ENCODE assay signal across 16 mouse cellular contexts in the genomic region with DNA sequence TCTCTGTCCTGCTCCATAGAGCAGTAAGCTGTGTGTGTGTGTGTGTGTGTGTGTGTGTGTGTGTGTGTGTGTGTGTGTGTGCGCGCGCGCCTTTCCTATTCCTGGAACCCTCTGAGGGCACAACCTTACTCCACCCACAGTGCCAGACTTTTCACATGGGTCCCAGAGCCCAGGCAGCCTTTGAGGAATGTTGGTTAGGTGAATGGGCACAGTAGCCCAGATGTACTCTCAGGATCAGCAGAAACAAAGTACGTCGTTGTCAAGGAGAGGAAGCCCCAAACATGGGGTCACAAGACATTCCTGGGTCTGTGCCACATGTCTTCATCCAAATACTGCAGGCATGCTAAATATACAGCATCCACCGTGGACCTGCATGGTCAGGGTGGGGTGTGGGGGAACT. TPM values are rescaled to one million over a fixed set of nuclear protein-coding genes. Genes with fewer than 3 reads are reported as not detected.
A peak's percentile ranks its signal among the peaks of the same experiment; 100 is the strongest.
DNase-seq lines count a peak whose midpoint lies in the region; ATAC-seq and TF ChIP-seq lines count a peak whose summit lies in the region.
"Had no signal": no experiment of that assay in that cellular context is flagged by ENCODE, and none has a peak within 500 bp of the region (broad histone marks: within the 10 kb centered on the region; RNA-seq: fewer than 3 reads in every experiment).

No protein-coding gene starts in this region.

- no peaks in the 10 kb centered on the region for H3K27me3 ChIP-seq in embryonic facial prominence, embryonic 15.5 days
- peaks cover 5% of the 10 kb centered on the region for H3K27me3 ChIP-seq in embryonic facial prominence, embryonic 10.5 days (replicated peaks; ENCODE audit: low read depth, poor library complexity, severe bottlenecking)
- H3K27me3 ChIP-seq in hindbrain, embryonic 15.5 days, result no peaks in the 10 kb centered on the region
- H3K27me3 ChIP-seq in hindbrain, embryonic 14.5 days (ENCODE audit: control insufficient read depth, insufficient read depth, low read length), result no peaks in the 10 kb centered on the region
- no peaks in the 10 kb centered on the region for H3K27me3 ChIP-seq in lung, postnatal 0 days (replicated peaks; ENCODE audit: insufficient read depth, low read length)
- H3K27me3 ChIP-seq: embryonic facial prominence, embryonic 13.5 days; heart, embryonic 13.5 days; neural tube, embryonic 12.5 days; Patski had no signal

- H3K9me3 ChIP-seq in embryonic facial prominence, embryonic 15.5 days (replicated peaks), result no peaks in the 10 kb centered on the region
- H3K9me3 ChIP-seq in embryonic facial prominence, embryonic 10.5 days, result no peaks in the 10 kb centered on the region
- no peaks in the 10 kb centered on the region for H3K9me3 ChIP-seq in hindbrain, embryonic 15.5 days
- no peaks in the 10 kb centered on the region for H3K9me3 ChIP-seq in hindbrain, embryonic 14.5 days (ENCODE audit: control insufficient read depth, low read length)
- no peaks in the 10 kb centered on the region for H3K9me3 ChIP-seq in lung, postnatal 0 days (ENCODE audit: low read length)
- H3K9me3 ChIP-seq: embryonic facial prominence, embryonic 13.5 days; heart, embryonic 13.5 days; hindbrain, embryonic 10.5 days; midbrain, embryonic 10.5 days; neural tube, embryonic 12.5 days had no signal

- 84% methylated on average over 7 of the region's 7 CpGs for WGBS in embryonic facial prominence, embryonic 15.5 days
- 94% methylated on average over 7 of the region's 7 CpGs for WGBS in embryonic facial prominence, embryonic 10.5 days
- 94% methylated on average over 7 of the region's 7 CpGs for WGBS in hindbrain, embryonic 15.5 days
- WGBS in hindbrain, embryonic 14.5 days, result 88% methylated on average over 5 of the region's 7 CpGs
- WGBS in lung, postnatal 0 days, result 86% methylated on average over 7 of the region's 7 CpGs

- no peak for DNase-seq in embryonic facial prominence, embryonic 10.5 days (ENCODE audit: low spot score)
- no peak for DNase-seq in hindbrain, embryonic 14.5 days (ENCODE audit: low spot score)
- DNase-seq in lung, postnatal 0 days (ENCODE audit: low spot score), result no peak
- DNase-seq in lung, postnatal 4 days, result no peak
- no peak for DNase-seq in kidney, postnatal 4 days
- DNase-seq in layer of hippocampus, adult 11-12 months (ENCODE audit: low spot score), result no peak

- ATAC-seq in embryonic facial prominence, embryonic 15.5 days (ENCODE audit: insufficient number of reproducible peaks, low FRiP score, low TSS enrichment, low read depth), result no peak
- peak; percentile 13; the same call in 1 of the 2 replicates for ATAC-seq in hindbrain, embryonic 15.5 days (ENCODE audit: low FRiP score, low read depth)
- ATAC-seq in hindbrain, embryonic 14.5 days (ENCODE audit: low FRiP score), result no peak
- peak; percentile 8; the same call in 1 of the 2 replicates for ATAC-seq in lung, postnatal 0 days
- ATAC-seq: Patski had no signal

- H3K36me3 ChIP-seq in embryonic facial prominence, embryonic 15.5 days, result no peaks in the 10 kb centered on the region
- H3K36me3 ChIP-seq in embryonic facial prominence, embryonic 10.5 days (replicated peaks), result no peaks in the 10 kb centered on the region
- H3K36me3 ChIP-seq in hindbrain, embryonic 15.5 days, result no peaks in the 10 kb centered on the region
- no peaks in the 10 kb centered on the region for H3K36me3 ChIP-seq in hindbrain, embryonic 14.5 days (replicated peaks; ENCODE audit: control insufficient read depth, insufficient read depth)
- H3K36me3 ChIP-seq in lung, postnatal 0 days (ENCODE audit: insufficient read depth, low read length), result no peaks in the 10 kb centered on the region
- H3K36me3 ChIP-seq: embryonic facial prominence, embryonic 13.5 days; heart, embryonic 13.5 days; hindbrain, embryonic 10.5 days; midbrain, embryonic 10.5 days; neural tube, embryonic 12.5 days had no signal

- H3K27ac ChIP-seq in embryonic facial prominence, embryonic 15.5 days (replicated peaks), result 0 out of 2 replicates have a peak overlapping the region, but pooled peaks have one; percentile 52
- H3K27ac ChIP-seq in embryonic facial prominence, embryonic 10.5 days (replicated peaks), result no peak overlapping the region
- no peak overlapping the region for H3K27ac ChIP-seq in hindbrain, embryonic 15.5 days (replicated peaks)
- H3K27ac ChIP-seq in hindbrain, embryonic 14.5 days, result no peak overlapping the region
- H3K27ac ChIP-seq in lung, postnatal 0 days (ENCODE audit: low read length), result no peak overlapping the region
- H3K27ac ChIP-seq: heart, embryonic 13.5 days; midbrain, embryonic 10.5 days; neural tube, embryonic 12.5 days had no signal

- H3K9ac ChIP-seq in embryonic facial prominence, embryonic 15.5 days, result no peak overlapping the region
- no peak overlapping the region for H3K9ac ChIP-seq in hindbrain, embryonic 15.5 days
- no peak overlapping the region for H3K9ac ChIP-seq in hindbrain, embryonic 14.5 days
- H3K9ac ChIP-seq in lung, postnatal 0 days (replicated peaks; ENCODE audit: low read depth), result no peak overlapping the region
- H3K9ac ChIP-seq: neural tube, embryonic 12.5 days had no signal

- H3K4me2 ChIP-seq in embryonic facial prominence, embryonic 15.5 days (replicated peaks), result no peak overlapping the region
- no peak overlapping the region for H3K4me2 ChIP-seq in hindbrain, embryonic 15.5 days
- no peak overlapping the region for H3K4me2 ChIP-seq in hindbrain, embryonic 14.5 days (replicated peaks)
- H3K4me2 ChIP-seq in lung, postnatal 0 days (replicated peaks; ENCODE audit: low read depth, low read length), result no peak overlapping the region
- H3K4me2 ChIP-seq: heart, embryonic 13.5 days; neural tube, embryonic 12.5 days had no signal

- peaks cover 15% of the 10 kb centered on the region for H3K4me1 ChIP-seq in embryonic facial prominence, embryonic 15.5 days
- peaks cover 24% of the 10 kb centered on the region for H3K4me1 ChIP-seq in embryonic facial prominence, embryonic 10.5 days
- H3K4me1 ChIP-seq in hindbrain, embryonic 15.5 days (replicated peaks), result peaks cover 3% of the 10 kb centered on the region; the same call in 1 of the 2 replicates
- H3K4me1 ChIP-seq in hindbrain, embryonic 14.5 days (replicated peaks; ENCODE audit: control insufficient read depth, insufficient read depth, low read length), result no peaks in the 10 kb centered on the region
- H3K4me1 ChIP-seq in lung, postnatal 0 days (ENCODE audit: insufficient read depth, low read depth, low read length), result no peaks in the 10 kb centered on the region; the same call in 1 of the 2 replicates
- H3K4me1 ChIP-seq: neural tube, embryonic 12.5 days had no signal

- TF ChIP-seq EP300 in lung, postnatal 0 days (IDR thresholded peaks at IDR 0.05), result no peak

- no peak overlapping the region for H3K4me3 ChIP-seq in embryonic facial prominence, embryonic 15.5 days (replicated peaks)
- H3K4me3 ChIP-seq in embryonic facial prominence, embryonic 10.5 days, result no peak overlapping the region
- no peak overlapping the region for H3K4me3 ChIP-seq in hindbrain, embryonic 15.5 days
- H3K4me3 ChIP-seq in hindbrain, embryonic 14.5 days (replicated peaks; ENCODE audit: low read length), result no peak overlapping the region
- H3K4me3 ChIP-seq in lung, postnatal 0 days (ENCODE audit: low read depth, low read length), result no peak overlapping the region
- H3K4me3 ChIP-seq: embryonic facial prominence, embryonic 13.5 days; erythroblast, embryonic 14.5 days; heart, embryonic 13.5 days; hindbrain, embryonic 10.5 days; midbrain, embryonic 10.5 days; myocyte; neural tube, embryonic 12.5 days had no signal

- TF ChIP-seq CTCF in lung, postnatal 0 days (IDR thresholded peaks at IDR 0.05), result no peak

RNA-seq across cellular contexts. Expression of gene Kif23, which starts 19.4 kb away (rescaled TPM):
- polyA plus RNA-seq in embryonic facial prominence, embryonic 15.5 days (2015; fragmentation: Nextera tagmentation; extraction: Ambion mirVana), result 82.9 and 92.3 TPM in 2 replicates
- polyA plus RNA-seq in embryonic facial prominence, embryonic 10.5 days (2016; fragmentation: Nextera tagmentation; extraction: Ambion mirVana), result 112 and 118 TPM in 2 replicates
- polyA plus RNA-seq in hindbrain, embryonic 15.5 days (2015; fragmentation: Nextera tagmentation; extraction: Ambion mirVana), result 20.4 and 21.6 TPM in 2 replicates
- 14.3 and 17.0 TPM in 2 replicates for polyA plus RNA-seq in hindbrain, embryonic 14.5 days (2014; fragmentation: Nextera tagmentation; extraction: Ambion mirVana)
- polyA plus RNA-seq in lung, postnatal 0 days (2015; fragmentation: Nextera tagmentation; extraction: Ambion mirVana), result 7.7 and 11.0 TPM in 2 replicates

RNA-seq across cellular contexts. Expression of gene Rplp1, which starts 51.6 kb away (rescaled TPM):
- 1,591 and 1,650 TPM in 2 replicates for polyA plus RNA-seq in embryonic facial prominence, embryonic 15.5 days (2015; fragmentation: Nextera tagmentation; extraction: Ambion mirVana)
- polyA plus RNA-seq in embryonic facial prominence, embryonic 10.5 days (2016; fragmentation: Nextera tagmentation; extraction: Ambion mirVana), result 1,152 and 1,189 TPM in 2 replicates
- polyA plus RNA-seq in hindbrain, embryonic 15.5 days (2015; fragmentation: Nextera tagmentation; extraction: Ambion mirVana), result 942 and 984 TPM in 2 replicates
- polyA plus RNA-seq in hindbrain, embryonic 14.5 days (2014; fragmentation: Nextera tagmentation; extraction: Ambion mirVana), result 1,005 and 1,169 TPM in 2 replicates
- polyA plus RNA-seq in lung, postnatal 0 days (2015; fragmentation: Nextera tagmentation; extraction: Ambion mirVana), result 997 and 1,182 TPM in 2 replicates

Comparison
In these comparisons a context has a peak if more than half of its experiments do, and no peak if none do; other contexts are left out.
1. ATAC-seq: peak in hindbrain, embryonic 15.5 days (single experiment) and lung, postnatal 0 days (single experiment); none in embryonic facial prominence, embryonic 15.5 days (single experiment) and hindbrain, embryonic 14.5 days (single experiment).